Mouse (Mus musculus) spleen, postnatal 10 days (tissue): ENCODE data around the gene Plekha7.
"Not testable (repeated sequence)": the region's sequence is repeated elsewhere in the genome, so short reads cannot be mapped to it uniquely, and the experiment has no call there.

Experiments
- DNase-seq, 2 experiments: peaks; one replicate each; pipeline ENCODE4 v3.0.0; 2021 to 2022; ENCODE audit warnings: low spot score in 2 of 2

Plekha7 gene

DNA sequence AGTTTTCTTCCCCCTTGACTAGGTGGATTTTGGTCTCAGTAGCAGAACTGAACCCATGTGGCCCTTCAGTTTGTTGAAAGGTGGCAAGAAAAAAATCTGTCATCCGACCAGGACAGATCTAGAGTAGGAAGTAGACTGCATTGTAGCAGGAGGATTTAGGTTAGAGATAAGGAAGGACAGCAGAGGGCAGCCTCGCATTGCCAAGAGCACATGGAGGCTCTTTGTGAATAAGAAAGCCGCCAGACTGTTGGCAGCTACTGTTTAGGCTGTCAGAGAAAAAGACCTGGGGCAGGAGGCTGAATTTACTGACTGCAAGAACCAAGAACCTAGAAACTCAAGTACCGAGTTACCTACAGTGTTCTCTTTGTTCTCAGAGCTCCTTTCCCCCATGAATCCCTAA is 176.8 kb downstream of the Plekha7 start:
- DNase-seq = no peak

DNA sequence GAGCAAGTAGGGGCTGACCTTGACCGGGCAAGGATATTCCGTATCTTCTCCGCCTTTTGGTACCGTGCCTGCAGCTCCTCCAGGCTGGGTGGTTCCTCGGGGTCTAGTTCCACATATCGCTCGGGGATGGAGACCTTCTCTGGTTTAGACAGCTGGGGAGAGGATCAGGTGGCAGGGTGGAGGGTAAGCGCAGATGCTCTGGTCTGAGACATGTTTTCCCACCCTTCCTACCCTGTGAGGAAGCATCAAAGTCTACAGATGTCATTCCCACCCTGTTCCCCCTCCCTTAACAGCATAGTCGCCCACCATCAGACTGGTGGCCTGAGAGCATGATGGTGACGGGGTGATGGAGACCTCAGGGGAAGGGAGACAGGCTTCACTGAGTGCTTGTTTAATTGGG is 178.8 kb downstream of the Plekha7 start:
- DNase-seq = no peak

DNA sequence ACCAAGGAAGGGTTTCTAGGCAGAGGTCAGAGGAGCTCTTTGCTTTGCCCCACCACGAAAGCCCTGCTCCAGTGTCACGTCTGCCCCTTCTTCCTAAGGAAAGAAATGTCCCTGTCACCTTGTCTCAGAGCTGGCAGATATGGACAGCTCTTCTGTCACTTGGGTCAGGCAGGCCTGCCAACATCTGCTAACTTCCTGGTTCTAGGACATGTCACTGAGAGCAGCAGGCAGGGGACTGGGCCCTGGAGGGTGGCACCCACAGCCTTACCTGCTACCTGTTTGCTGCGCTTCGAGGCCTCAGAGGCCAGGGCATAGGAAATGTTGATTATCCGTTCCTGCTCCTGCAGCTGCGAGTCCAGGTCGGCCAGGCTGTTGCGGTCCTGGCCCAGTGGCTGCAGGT is 179.9 kb downstream of the Plekha7 start:
- DNase-seq = no peak

DNA sequence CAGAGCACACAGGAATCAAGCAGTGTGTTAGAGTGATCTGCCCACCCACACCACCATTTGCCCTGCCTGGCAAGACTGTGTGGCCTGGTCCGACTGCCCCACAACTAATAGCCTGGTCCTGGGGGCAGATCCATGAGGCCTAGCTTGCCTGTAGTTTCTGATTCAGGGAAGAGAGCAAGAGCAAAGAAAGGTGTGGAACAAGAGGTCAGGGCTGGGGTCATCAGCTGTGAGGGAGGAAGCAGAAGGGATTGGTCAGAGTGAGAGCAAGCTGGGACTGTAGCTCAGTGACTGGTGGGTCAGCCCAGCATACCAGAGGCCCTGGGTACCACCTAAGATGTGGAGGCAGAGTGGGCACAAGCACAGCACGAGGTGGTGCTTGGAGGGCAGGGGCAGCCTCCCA is 181.1 kb downstream of the Plekha7 start:
- DNase-seq = no peak

DNA sequence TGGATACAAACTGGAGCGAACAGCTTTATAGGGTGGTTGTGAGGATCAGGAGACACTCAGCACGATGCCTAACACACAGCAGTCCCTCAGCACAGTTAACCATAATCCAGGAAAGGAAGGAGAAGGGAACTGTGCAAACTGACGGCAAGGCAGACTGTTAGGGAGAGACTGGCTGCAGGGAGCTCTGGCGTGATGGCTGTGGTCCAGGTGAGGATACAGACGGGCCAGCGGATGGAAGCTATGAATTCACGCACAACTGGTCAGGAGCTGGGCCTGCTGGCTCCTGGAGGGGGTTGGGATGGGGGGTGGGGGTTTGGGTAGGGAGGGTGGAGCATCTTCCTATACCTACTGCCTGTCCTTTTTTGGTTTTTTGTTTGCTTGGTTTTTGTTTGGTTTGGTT is 182.5 kb downstream of the Plekha7 start:
- DNase-seq = no peak

DNA sequence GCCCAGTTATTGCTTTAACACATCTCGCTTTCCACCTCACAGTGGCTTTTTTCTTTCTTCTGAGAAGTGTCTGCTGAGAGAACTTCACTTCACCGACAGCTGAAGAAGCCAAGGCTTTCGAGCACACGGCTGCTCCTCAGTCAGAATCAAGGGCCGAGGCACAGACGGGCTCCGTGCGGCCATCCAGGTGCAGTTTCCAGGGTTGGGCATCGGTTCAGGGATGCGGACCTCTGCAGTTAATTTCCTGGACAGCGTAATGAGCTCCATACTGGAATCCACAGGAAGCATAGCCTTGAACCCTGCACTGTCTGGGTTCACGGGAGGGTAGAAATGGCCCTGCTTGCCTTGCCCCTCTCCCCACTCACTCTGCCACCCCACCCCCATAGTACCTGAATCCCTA is 184.1 kb downstream of the Plekha7 start:
- DNase-seq = no peak

DNA sequence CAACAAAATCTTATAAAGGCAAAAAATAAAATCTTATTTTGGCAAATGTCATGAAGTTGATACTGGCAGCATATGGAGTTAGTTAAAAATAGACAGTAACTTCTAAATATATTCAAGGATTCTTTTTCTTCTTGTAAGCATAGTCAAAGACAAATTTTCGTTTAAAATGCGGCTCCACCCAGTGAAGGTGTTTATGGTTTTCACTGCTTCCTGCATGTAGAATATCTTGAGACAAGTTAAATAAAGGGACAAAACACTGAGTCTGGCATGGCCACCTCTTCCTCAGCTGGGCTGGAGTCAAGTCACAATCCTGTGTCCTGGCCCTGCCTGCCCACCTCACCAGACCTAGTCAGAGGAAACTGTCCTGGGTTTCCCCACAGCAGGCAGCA is 184.6 kb downstream of the Plekha7 start:
- DNase-seq = no peak

DNA sequence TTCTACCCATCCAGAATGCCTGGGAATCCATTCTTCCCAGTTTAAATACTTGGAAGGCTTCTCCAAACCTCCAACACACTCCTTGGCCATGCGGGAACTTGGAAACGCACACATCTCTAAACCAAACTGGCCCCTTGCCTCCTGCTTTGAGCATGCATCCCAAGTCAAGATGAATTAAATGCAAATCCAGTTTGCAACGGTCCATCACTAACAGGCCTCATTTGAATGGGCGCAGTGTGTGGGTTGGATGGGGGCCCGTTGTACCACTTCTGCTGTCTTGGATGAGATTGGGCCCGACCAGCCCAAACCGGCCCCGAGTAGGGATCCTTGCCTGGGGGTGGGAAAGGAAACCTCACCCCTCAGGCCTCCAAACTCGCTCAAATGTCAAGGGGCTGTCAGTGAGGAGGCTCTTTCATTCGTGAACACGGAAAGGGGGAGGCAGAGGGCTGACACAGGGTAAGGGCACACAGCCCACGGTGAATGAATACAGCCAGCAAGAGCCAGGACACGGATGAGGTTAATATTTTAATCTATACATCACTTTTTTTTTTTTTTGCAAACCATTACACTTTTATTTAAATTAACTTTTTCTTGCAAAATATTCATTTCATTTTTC is 185.1 kb downstream of the Plekha7 start:
- no peak for DNase-seq

DNA sequence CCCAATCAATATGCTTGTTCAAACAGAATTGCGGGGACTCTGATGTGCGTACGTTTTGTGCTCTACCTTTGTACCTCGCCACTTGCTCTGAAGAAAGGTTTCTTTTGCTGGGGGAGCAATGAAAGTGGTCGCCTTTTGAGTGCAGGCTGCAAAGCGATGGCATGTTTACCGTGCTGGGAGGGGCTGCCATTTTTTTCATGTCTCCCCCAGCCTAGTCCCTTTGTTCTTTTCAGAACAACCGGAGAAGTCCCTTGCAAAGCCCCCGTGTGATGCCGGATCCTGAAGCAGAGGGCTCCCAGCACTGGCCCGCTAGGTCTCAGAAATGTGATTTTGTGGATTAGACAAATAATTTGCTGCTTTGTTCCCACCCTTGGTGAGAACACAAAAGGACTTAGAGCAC is 187.0 kb downstream of the Plekha7 start:
- no peak for DNase-seq

DNA sequence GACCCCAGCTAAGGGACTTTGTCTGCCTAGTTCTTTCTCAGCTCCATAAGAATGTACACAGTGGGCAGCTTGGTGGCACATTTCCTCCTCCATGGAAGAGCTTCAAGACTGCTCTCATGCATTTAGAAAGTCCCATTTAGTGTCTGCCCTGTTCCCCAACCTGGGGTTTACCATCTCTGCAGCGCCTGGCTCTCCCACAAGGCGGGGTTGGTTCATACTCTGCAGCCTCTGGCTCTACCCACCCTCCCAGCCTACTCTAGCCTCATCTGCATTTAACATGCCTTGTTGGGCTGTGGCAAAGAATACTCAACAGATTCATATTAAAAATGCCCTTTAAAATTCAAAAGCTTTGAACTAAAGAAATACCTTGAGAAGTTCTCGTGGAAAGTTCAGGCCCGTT is 187.4 kb downstream of the Plekha7 start:
- DNase-seq = no peak

DNA sequence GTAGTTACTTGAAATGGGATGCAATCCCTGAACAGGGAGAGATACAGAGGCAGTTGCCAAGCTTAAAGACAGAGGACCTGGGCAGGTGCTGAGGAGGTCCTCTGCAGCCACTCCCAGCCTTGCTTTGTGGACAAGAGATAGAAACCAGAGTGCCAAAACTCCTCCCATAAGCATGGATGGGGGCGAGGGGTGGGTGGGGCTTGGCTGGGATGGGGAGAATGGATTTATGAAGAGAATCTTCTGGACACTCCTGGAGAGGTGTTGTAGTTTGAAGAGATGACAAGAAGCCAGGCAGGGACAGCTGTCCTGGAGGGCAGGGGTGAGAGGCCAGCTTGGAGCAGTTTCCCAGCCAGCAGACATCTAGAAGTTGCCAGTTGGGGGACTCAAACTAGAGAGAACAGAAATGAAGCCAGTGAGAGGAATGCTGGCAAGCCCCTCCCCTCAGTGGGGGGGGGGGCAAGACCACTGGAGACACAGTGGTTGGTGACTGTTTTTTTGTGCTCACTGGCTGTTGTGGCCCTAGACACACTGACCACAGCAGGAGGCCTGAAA is 188.8 kb downstream of the Plekha7 start:
- DNase-seq = no peak

DNA sequence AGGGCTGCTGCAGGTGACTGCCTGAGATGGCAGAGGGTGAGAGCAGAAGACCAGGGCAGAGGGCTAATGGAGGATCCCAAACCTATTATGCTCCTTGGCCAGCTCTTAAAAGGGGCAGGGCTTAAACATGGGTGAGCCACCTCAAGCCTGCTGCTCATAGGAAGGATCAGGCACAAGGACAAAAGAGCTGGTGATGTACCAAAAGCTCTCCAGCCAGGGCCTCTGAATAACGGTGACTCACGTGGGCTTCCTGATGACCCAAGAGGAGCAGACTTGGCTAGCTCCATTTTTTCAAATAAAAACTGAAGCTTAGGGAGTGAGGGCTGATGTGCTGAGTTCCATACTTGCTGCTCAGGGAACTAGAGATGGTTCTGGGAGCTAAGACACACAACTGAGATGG is 192.2 kb downstream of the Plekha7 start:
- DNase-seq = no peak

DNA sequence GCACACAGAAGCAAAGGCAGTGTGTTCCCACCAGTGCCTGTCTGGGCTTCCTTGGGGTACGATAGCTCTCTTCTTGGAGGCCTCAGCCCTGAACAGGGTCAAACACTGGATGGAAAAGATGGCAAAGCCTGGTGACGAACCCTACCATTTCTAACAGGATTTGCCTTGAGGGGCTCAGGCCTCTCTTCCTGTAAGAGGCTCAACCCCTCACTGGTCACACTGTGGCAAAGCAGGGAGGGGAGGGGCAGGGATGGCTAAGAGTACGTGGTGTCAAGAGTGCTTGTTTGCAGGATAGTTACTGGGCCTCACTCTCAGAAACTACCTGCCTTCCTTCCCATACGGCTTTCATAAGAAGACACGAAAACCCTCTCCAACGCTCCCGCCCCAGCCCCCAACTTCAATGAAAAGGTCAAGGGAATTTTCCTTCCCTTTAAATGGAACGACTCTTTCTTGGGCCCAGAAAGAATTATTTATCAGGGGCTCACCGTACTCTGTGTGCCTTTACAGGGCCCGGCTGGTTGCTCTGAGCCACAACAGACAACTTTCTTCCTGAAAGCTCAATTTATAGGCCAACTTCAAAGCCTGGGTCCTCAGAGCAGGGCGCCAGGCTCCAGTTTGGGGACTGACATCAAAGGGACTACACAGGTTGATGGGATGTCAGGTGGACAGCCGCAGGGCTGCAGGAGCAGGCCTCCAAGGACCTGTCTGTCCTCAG is 192.8 kb downstream of the Plekha7 start:
- DNase-seq = peak in 1 of 2 experiments; percentile 7

DNA sequence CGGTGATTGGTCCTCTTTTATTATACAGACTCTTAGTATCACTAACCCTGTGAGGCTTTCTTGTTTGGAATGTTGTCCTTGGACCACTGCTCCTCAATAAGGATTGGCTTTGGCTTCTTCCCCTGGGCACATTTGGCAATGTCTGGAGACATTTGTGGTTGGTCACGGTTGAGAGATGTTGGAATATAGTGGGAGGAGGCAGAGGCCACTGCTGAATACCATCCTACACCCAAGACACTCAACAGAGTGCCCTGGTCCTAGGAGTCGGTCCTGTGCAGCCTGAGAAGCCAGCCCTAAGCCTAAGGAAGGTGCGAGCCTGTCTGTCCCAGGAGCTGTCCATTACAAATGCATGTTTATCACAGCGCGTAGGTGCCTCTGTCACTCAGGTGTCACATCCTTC is 196.6 kb downstream of the Plekha7 start:
- peak in 1 of 2 experiments; percentile 5 for DNase-seq

DNA sequence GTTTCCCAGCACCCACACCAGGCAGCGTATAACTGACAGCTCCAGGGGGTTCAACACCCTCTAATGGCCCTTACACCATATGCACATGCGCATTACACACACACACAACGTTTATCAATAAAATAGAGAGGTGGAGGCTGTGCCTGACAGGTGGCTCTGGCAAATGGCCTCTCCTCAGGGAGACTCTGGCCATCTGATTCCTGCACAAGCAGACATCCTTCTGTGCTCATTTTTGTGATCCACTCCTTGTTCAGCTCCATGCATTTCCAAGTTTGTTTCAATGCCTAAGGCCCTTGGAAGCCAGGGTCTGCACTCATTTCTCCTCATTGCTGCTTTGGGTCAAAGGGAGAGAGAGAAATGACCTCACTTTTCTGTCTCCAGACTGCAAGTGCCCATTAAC is 197.5 kb downstream of the Plekha7 start:
- DNase-seq = peak in 1 of 2 experiments; percentile 1

DNA sequence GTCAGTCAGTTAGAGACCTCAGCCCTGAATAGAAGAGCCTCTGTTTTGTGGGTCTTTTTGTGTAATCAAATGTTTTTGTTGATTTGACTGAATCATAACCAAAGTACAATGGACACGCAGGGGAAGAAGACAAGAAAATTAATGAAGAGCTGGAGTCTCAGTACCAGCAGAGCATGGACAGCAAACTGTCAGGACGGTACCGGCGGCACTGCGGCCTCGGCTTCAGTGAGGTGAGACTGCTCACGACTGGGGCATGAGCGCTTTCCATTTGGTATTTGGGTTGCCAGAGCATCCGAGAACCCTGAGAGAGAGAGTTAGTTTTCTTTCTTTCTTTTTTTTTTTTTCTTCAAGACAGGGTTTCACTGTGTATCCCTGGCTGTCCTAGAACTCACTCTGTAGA is 205.1 kb downstream of the Plekha7 start:
- DNase-seq = no peak

DNA sequence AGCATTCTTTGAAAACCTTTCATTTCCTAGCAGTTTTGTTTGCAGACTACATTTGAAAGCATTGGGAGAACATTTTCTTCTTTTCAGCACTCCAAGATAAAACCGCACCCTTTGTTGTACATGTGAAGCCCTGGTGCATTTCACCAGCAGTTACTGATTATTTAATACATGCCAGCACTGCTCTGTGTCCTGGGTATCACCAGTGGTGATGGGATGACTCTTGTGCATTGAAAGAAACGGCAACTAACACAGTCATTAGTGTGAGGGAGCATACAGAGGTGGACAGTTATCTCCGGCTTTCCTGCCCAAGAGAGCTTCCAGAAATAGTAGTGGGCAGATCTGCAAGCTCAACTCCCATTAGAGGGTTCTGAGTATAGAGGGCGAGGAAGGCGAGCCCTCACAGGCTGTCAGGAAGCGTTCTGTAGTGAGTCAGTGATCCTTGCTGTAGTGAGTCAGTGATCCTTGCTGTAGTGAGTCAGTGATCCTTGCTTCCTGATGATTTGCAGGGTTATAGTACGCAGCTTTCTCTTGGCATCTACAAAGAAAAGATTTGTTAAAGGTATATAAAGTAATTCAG is 208.1 kb downstream of the Plekha7 start:
- no peak for DNase-seq

DNA sequence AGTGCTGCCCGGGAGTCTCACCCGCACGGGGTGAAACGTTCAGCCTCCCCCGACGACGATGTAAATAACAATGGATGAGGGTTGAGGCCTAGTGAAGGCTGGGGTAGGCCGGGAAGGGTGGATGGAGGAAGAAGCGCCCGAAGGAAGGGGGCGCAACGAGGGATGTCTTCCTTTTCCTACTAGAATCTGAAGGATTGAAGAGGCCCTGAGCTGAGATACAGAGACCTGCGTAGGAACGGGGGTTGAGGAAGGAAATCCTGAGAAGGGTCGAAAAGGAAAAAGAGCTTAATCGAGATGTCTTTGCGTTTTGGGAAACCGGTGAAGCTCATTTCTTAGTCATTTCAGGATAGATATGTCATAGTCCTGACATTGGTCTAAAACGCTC is 214.7 kb downstream of the Plekha7 start:
- DNase-seq = no peak

DNA sequence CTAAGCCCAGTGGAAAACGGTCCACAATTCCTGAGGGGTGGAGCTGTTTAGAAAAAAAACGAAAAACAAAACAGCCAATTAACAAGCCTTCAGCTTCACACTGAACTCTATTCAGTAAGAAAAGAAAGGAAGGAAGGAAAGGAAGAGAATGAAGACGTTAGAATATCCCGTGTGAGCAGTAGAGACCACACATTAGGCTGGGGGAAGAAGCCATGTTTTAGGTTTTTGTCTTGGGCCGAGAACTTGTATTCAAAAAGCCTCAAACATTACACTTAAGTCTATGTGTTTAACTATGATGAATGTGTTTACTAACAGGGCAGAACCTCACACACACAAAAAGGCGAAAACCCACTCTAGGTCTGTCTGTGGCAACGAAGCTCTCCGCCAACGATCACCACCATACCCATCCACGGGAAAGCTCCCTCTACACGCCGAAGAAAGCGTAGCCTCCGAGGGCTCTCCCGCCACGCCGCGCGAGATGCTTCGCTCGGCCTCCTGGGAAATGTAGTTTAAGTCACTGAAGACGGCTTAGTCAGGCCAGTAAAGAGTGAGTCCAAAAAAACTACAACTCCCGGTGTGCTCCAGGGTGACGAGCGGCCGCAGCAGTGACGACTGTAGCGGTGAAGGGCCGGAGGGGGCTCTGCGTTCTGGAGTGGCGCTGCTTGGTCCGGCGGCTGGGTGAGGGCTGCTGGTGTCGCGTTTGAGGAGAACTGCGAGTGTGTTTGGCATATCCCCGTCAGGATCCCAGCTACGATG is 215.3 kb downstream of the Plekha7 start:
- DNase-seq = peak; percentile 85 to 94

DNA sequence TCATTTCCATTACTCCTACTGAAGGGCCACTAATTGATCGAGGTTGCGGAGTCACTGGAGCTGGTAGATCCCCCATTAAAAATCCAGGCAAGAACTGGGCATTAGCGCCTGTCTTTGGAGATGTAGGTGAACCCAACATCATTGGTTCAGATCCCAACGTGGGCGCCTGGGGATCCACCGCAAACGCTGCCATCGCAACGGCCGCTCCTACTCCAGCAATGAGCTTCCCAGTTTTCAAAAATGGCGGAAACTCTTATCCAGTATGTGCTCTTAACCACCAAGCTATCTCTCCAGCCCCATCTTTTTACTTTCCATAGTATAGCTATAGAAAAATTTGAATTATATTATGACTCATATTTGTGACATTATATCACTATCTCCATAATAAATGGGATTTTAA is 223.8 kb downstream of the Plekha7 start, which contains the start of gene Gm4353:
Gene Gm4353 (minus strand): TSS at position 270 of the 400 bp plus-strand sequence.
- DNase-seq = not testable (repeated sequence)
